Mouse (Mus musculus) spleen, embryonic (tissue): ENCODE measurements around the gene Myl7.
"Not testable (repeated sequence)": the region's sequence is repeated elsewhere in the genome, so short reads cannot be mapped to it uniquely, and the experiment has no call there.

Experiments used
- CTCF ChIA-PET: fragments of 350-600 bp; sonication (Branson Sonifier 250); formaldehyde crosslinking; loops from one replicate; lab custom pipeline; 2022; lab: Charles Lee

Myl7 gene

DNA sequence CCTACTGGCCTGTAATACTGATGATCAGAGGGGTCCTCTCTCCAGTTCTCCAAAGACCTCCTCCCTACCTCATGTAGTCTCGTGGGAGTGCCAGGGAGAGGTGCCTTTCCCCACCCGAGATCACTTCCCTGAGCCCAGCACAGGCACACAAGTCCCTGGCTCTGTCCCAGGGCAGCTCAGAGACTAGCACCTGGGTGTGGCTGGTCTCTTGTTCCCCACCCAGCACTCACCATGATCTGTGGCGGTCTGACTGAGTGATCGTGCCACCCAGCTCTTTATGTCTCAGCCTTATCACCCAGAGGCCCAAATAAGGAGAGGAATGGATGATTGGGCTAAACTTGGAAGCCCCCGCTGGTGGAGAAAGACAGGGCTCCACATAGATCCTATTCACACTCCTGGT is at the start of gene Myl7:
Gene Myl7 (minus strand): TSS at position 252 of the 400 bp plus-strand sequence.
- CTCF ChIA-PET = no interaction called here

DNA sequence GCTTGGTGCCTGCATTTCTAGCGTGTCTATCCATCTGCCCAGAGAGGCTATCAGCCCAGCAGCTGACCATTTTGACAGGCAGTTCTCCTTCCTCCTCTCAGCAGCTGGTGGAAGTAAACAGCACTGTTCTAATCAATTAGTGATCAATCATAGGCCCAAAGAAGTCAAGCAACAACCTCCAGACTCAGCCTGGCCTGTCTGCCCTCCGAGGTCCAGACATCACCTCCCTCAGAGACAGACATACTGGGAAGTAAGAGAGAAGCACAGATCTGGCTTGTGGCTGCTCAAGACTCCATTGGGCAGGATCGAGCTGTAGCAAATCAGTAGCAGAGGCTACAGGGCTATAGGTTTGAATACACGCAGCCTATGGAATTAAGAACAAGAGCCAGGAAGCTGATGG is 49.2 kb upstream of the Myl7 start:
- CTCF ChIA-PET = no interaction called here

DNA sequence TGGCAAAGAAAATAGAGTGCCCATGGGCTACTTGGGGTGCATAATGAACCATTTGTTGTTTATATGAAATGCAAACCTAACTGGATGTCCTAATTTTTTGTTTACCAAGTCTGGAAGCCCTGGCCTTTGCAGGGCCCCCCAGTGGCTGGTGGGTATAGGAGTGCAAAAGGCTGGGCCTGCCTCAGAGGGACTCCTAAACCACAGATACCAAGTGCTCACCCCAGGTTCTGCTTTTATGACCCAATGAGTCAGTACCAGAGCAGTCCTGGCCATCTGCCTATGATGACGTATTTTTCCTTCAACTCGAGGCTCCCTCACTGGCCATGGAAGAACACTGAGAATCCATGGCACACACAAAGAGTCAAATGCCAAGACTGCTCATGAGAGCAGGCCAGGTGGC is 46.5 kb upstream of the Myl7 start:
- CTCF ChIA-PET = no interaction called here

DNA sequence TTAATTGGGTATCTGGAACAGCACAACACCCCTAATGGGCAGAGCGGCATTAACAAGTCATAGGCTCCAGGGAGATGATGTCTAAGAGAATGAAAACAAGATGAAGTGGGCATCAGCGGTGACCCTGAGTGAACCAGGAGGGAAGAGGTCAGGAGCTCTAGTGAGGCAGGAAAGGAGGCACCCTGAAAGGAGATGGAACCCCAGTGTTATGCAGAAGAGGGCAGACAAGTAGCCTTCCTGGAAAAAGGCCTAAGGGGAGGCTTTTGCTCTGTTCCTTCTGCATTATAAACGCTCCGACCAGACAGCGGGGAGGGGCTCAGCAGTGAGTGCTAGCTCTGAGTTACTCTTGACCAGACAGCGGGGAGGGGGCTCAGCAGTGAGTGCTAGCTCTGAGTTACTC is 44.4 kb upstream of the Myl7 start:
- CTCF ChIA-PET = no interaction called here

DNA sequence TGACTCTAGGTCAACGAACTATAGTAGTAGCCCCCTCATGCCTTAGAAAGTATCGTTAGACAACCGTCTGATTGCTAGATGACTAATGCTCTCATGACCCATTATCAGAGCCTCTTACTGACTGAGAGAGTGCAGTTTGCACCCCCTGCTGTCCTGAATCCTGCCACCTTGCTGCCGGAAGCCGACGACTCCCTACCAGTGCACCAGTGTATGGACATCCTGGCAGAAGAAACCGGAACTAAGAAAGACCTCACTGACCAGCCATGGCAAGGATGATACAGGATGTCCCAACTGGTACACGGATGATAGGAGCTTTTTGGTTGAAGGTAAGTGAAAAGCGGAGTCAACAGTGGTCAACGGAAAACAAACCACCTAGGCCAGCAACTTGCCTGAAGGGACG is 35.9 kb upstream of the Myl7 start:
- CTCF ChIA-PET = not testable (repeated sequence)

DNA sequence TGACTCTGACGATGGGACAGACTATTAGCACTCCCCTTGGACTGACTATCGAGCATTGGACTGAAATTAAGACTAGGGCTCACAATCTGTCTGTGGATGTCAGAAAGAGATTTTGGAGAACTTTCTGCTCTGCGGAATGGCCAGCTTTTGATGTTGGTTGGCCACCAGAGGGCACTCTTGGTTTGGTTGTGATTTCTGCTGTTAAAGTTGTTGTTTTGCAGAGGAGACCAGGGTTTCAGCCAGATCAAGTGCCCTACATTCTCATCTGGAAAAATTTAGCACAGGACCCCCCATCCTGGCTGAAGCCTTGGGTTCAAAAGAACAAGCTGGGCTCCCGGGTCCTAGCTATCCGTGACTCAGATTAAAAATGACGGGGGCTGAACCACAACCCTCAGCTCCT is 33.4 kb upstream of the Myl7 start:
- CTCF ChIA-PET = not testable (repeated sequence)

DNA sequence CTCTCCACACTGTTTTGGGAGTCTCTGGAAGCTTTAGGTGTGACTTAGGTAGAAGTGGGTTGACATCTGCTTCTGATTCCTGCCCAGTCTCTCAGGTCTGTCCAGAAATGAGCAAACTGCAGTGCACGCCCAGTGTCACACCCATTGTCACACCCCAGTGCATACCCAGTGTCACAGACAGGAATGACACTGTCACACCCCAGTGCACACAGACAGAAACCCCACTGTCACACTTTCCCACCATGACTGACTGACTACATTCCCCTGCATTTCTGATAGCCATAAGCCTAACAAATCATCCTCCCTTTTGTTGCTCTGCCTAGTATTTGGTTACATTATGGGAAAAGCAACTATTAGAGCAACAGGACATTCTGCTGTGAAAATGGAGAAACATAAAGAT is 32.0 kb upstream of the Myl7 start:
- CTCF ChIA-PET = no interaction called here

DNA sequence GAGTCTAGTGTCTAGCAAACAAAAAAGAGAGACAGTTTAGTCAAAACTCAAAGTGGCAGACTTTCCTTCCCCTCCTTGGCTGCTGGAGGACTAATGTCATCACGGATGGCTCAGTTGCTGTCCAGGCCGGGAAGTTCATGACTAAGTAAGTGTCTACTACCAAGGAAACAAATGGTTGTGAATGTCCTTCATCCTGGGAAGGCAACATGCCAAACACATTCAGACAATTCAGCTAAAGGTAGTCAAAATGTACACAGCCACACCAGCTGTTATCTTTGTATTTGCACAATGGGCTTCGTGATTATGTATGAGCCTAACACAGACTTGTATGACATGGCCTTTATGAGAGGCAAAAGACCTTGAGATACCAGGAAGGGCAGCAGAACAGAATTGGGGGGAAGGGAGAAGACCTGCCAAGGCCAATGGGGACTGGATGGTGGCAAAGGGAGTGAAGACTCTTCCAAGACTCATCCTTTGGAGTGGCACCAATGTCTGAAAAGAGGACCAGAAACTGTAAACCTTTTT is 28.2 kb upstream of the Myl7 start:
- CTCF ChIA-PET = no interaction called here

DNA sequence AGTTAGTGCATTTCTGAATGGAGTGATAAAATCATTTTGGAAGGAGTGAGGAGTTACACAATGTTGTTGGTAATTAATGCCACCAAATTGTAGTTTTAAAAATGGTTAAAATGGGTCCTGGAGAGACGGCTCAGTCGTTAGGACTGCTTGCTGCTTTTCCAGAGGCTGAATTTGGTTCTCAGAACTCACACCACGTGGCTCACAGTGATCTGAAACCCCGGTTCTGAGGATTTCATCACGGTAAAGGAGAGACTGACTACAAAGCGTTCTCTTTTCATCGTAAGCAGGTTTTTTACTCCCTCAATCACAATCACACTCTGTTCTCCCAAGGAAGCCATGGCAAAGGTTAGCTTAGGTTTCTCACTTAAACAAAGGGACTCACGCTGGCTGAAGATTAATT is 26.1 kb upstream of the Myl7 start:
- CTCF ChIA-PET = no interaction called here

DNA sequence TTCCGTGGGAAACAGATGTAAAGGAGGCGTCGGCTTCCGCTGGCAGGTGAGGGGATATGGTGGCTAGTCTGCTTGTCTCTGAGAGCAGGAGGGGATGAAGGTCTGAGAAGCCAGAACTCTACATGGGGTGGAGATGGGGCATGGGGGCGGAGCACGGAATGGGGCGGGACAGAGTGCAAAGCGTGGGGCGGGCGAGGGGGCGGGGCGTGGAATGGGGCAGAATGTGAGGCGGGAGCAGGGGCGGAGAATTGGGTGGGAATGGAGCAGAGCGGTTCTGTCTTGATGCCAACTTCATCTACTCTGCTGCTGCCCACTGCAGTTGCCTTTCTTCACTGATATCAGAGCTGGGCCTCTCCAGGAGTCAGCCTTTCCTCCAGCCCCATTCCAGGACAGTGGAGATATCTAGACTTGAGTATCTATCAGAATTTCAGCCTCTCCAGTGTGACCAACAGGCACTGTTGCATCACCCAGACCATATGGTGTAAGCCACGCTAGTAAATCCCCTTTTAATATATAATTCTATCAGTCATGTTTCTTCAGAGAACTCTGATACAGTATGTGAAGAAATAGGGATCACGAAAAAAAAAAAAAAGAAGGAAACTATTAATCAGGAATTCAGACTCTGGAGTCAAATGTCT is 21.9 kb upstream of the Myl7 start:
- CTCF ChIA-PET = interaction anchor here (0.7 kb wide), 2 partner anchors 28 to 72 kb away, joined by 3 to 7 read pairs; no protein-coding TSS in a partner anchor

DNA sequence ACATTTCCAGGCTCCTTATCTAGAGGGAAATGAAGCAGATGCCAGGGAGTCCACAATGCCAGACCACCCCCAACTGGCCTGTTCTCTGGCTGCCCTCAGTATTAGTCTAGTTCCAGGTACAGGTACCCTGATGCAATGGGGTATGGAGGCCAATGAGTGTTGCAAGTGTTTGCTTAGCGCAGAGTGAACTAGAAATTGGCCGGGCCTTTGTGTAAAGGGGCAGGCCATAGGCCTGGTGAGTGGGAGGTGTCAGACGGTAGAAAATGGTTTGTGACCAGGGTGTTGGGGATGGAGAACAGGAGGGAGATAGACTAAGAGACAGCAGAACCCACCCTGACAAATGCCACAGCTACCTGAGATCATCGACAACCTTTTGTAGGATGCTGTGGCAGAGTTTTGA is 21.0 kb upstream of the Myl7 start:
- CTCF ChIA-PET = no interaction called here

DNA sequence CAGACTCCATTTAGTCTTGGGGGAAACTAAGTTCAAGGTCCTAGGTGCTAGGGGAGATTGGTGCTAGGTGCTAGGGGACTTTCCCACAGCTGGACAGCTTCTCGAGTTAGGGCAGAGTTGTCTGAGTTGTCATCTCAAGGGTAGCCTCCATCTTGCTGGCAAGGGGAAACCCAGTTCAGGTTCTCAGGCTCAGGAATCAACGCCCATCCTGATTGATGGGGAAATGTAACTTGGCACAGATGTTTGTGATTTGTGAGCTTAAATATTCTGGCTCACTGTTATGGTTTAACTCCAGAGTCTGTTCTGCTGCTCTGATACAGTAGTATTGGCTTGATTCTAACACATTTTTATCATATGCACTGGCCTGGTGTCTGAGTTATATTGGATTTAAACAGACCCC is 19.5 kb upstream of the Myl7 start:
- CTCF ChIA-PET = no interaction called here

DNA sequence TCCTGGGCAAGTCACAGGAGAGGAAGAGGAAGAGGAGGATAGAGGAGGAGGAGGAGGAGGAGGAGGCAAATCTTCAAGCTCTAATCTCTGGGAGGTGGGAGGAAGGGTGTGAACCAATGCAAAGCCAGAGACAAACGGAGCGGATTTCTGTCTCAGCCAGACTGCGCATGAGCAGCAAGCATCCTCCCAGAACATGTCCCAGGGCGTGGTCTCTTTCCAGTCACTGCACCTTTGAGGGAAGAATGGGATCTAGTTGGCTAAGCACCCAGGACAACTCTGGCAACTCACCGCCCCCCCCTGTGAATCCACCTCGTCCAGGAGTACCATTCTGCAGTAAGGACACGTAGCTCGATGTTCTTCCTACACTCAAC is 17.6 kb upstream of the Myl7 start:
- CTCF ChIA-PET = interaction anchor here (0.6 kb wide), 1 partner anchor 9 kb away, joined by 6 read pairs; no protein-coding TSS in a partner anchor

DNA sequence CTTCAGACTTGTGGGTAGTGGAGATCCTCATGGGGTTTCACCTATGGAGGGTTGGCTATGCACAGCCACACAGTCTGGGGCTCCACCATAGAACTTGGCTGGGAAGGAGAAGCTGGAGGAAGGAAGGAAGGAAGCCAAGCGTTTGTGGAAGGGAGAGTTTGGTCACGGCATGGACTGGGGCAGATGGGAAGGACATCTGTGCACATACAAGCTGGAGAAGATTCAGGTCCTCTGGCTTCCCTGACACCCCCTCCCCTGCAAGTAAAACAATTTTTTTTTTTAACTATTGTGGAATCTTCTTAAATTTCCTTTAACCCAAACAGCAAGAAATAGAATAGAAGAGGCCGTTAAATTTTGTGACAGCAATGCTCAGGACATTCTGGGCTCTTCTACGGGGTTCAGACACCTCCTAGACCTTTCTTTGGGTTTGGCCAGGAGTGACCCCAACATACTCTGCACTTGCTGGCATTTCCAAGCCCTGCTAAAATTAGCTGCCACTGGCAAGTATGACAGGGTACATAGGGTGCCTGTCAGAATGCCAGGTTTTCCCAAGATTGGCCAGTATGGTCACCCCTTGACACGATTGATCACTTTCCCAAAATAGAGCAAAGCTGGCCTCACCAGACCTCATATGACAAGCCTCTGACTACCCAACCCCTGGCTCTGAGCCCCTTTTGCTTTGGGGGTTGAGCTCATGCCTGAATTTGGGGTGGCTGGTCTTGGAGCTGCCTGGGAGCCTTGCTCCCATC is 17.0 kb upstream of the Myl7 start:
- CTCF ChIA-PET = interaction anchor here (0.6 kb wide), 1 partner anchor 10 kb away, joined by 6 read pairs; no protein-coding TSS in a partner anchor

DNA sequence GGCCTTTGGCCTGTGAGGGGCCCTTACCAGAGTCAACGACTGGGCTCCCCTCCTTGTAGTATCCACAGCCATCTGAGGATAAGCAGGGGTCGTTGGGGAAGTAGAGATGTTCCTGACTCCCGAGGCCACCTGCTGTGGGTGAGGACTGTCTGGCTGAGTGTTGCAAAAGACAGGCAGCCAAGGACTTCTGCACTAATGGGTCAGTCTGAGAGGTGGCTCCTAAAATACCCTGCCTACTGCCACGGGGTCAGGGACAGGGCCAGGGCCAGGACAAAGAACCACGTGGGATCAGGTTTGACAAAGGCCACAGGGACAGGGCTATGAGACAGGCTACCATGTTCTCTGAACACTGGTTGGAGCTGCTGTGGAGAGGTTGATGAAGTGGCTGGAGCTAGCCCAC is 16.4 kb upstream of the Myl7 start:
- CTCF ChIA-PET = no interaction called here

DNA sequence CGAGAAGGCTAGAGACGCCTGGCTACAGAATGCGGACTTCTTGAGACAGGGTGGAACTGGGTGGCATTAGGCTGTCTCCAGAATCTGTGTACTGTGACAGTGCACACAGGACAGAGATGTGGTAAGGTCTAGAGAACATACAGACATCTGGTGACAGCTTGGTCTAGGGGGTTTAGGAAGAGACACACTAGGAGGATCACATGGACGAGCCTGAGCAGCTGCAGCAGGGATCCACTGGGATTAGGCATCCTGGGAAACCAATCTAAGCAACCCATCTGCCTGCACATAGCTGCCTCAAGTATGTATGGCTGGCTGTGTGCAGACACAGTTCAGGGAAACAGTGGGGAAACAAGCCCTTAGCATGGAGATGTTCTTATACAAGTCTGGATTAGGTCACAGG is 15.4 kb upstream of the Myl7 start:
- CTCF ChIA-PET = no interaction called here

DNA sequence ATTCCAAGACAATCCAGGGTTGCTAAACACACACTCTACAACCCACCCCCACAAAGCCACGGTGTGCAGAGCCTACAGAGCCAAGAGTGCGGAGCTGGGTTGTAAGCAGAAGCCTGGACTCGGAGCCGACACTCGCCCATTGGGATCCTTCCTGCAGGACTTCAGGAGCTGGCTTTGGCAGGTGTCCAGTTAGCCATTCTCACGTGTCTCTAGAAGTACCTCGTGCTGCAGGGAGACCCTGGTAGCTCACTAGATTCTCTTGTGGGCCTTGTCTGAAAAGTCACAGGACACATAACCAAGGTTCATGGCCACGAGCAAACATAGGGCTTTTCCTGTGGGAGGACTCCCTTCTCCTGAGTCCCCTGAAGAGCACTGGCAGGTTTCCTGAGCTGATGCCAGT is 14.7 kb upstream of the Myl7 start:
- CTCF ChIA-PET = interaction anchor here (0.5 kb wide), 2 partner anchors 39 to 243 kb away, joined by 4 to 12 read pairs; no protein-coding TSS in a partner anchor

DNA sequence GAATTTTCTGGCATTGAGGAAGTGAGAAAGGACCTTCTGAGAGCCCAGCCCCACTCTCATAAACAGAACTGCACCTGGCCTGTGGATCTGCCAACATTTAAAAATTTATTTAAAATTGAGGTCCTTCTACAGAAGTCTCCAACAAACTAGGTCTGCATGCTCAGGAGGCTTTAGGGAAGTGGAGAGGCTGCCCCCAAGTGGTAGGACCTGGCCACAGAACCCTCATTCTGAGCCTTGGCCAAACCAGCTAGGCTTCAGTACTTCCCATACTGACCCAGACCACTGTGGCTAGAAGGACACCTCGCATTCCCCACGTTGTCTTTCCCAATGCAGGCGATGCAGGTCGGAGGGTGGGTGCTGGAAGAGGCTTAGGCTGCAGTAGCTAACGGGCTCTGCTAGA is 14.1 kb upstream of the Myl7 start:
- CTCF ChIA-PET = no interaction called here

DNA sequence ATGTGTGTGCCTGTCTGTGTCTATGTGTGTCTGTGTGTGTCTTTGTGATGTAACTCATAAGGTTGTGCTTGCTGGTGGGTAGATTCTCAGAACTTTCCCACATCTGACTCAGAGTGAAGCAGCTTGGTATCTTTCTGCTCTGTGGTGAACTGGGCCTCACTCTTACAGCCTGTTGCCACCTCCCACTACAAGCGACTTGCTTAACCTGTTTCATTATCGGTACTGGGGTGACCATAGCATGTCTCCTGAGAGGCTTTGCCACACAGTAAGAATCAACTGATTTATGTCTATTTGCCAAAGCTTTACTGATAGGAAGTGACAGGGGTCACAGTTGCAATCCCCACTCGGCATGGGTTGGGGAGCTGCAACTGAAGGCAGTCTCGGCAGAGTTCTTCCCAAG is 10.1 kb upstream of the Myl7 start:
- CTCF ChIA-PET = interaction anchor here (0.5 kb wide), 2 partner anchors 29 to 94 kb away, joined by 3 to 11 read pairs; no protein-coding TSS in a partner anchor

DNA sequence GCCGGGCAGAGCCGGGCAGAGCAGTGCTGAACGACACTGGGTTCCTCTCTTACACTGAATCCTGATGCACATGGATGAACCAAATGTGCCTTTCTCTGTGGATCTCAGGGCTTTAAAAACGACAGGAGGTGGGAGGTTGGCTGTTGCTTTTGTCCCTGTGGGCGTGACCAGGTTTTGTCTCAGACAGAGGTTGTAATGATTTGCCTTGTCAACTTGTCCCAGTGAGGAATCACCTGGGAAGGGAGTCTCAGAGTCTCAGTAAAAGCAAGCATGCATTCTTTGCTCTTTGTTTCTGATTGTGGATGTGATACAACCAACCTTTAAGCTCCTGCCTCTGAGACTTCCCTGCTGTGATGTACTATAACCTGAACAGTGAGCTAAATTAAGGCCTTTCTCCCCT is 8.5 kb upstream of the Myl7 start:
- CTCF ChIA-PET = interaction anchor here (0.6 kb wide), 1 partner anchor 17 kb away, joined by 3 read pairs; no protein-coding TSS in a partner anchor

DNA sequence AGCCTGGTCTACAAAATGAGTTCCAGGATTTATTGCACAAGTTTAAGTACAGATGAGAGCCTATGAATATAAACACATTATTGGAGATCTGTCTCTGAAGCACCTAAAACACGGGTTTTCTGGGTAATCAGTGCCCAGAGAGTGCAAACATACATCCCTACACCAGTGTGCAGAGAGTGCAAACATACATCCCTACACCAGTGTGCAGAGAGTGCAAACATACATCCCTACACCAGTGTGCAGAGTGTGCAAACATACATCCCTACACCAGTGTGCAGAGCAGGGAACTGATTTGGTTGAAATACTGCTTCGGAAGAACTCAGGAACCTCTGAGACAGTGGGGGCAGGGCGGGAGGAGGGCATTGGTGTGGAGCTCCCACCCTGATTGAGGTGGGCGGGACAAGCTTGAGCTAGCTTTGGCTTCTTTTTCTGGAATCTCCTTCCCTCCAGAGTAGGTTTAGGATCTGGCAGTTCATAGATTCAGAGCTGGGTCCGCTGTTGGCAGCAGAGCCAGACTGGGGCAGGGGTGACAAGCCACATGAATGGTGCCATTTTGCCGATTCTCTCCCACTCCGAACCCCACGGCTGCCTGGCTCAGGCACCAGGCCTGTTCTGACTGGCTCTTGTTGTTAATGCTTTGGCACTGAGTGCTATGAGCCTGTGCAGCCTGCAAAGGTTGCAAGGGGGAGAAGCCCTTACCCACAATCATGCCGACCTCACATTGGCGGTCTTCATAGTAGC is 7.4 kb upstream of the Myl7 start:
- CTCF ChIA-PET = interaction anchor here (0.5 kb wide), 1 partner anchor 79 kb away, joined by 9 read pairs; no protein-coding TSS in a partner anchor

DNA sequence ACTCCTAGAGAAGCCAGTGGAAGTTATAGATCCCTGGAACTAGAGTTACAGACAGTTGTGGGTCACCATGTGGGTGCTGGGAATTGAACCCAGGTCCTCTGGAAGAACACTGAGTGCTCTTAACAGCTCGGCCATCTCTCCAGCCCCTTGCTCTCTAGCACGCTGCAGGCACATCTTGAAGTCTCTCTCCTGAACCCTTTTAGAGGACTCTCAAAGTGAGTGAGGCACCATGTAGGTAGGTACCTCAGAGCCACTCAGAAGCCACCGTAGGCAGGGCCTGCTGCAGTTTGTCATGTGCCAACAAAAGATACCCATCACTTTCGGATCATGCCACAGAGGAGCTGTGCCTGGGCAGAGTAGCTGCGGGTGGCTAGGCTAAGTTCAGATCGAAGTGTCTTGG is 6.3 kb upstream of the Myl7 start:
- CTCF ChIA-PET = no interaction called here
